Mouse (Mus musculus): ENCODE results near the gene Plcb1. TPM values are rescaled to one million over a fixed set of nuclear protein-coding genes. Genes with fewer than 3 reads are reported as not detected.

The Plcb1 gene
- polyA plus RNA-seq, 1 experiment from 2014 or later = 7.7 TPM

DNA sequence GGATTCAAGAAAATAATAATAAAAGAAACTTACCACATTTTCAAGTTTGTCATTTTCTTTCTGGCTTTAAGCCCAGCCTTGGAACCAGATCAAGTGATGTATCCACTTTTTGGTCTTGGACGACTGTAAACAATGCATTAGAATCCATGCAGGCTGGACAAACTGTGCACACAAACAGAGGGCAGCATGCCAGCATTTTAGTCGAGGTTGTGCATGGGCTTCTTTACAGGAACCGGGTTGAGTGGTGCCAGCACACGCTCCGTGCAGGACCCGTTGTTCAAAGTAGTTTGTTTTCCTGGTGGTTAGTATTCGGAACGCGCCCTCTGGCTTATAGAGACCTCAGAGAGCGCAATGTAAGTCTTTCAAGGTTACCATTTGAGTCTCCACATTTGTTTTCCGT is 30.5 kb downstream of the Plcb1 start:
- Histone ChIP-seq H3K4me3 (ENCODE audit: low read depth, low read length) (no peak overlapping the region), H3K9ac (ENCODE audit: low read depth, low read length) (no peak overlapping the region), H3K9me3 (ENCODE audit: control insufficient read depth) (no peaks in the 10 kb centered on the region), H3K4me2 (replicated peaks; ENCODE audit: low read depth) (no peak overlapping the region), H3K27me3 (replicated peaks; ENCODE audit: control insufficient read depth, insufficient read depth, low read length) (no peaks in the 10 kb centered on the region), H3K4me1 (replicated peaks; ENCODE audit: control insufficient read depth, insufficient read depth, low read length) (no peaks in the 10 kb centered on the region), H3K36me3 (ENCODE audit: control insufficient read depth, insufficient read depth) (no peaks in the 10 kb centered on the region), H3K27ac (ENCODE audit: low read depth, low read length) (no peak overlapping the region)
- TF ChIP-seq CTCF (IDR thresholded peaks at IDR 0.05; ENCODE audit: low read depth) = no peak
- no peak for ATAC-seq
- 72% methylated on average over 11 of the region's 11 CpGs for WGBS

DNA sequence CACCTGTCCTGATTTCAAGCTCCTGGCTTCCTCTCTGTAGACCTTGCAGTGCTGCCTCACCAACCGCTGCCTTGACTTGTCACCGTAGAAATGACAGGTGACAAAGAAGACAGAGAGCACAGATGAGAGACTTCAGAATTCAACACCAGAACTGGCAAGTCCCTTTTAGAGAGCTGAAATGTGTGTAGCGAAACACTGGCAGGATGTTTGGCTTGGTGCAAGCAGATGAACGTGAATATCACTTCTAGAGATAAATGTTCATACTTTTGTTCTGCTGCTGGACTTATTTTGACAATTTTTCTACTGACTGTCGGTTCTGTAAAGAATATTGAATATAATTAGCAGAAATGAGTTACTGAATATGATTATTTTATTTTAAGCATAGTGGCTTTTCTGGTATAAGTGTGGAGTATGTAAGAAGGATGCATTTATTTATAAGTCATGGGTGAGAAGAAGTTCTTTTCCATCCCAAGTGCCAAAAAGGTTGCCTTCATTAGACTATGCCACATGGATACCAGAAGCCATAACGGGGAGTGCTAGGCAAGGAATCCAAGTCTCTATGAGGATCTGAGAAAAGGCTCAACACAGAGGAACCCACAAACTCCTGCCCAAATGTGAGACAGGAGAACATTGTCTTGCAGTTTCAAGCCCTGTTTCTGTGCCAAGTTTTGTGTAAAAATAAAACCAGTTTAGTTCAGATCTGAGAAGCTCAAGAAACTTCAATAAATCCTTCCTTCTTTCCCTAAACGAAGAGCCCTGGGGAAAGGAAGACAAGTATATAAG is 31.4 kb downstream of the Plcb1 start:
- 82% methylated on average over 7 of the region's 7 CpGs for WGBS
- TF ChIP-seq CTCF (IDR thresholded peaks at IDR 0.05; ENCODE audit: low read depth) = no peak
- no peak overlapping the region for H3K9ac ChIP-seq (ENCODE audit: low read depth, low read length)
- no peak overlapping the region for H3K27ac ChIP-seq (ENCODE audit: low read depth, low read length)
- H3K4me1 ChIP-seq (replicated peaks; ENCODE audit: control insufficient read depth, insufficient read depth, low read length) = no peaks in the 10 kb centered on the region
- H3K9me3 ChIP-seq (ENCODE audit: control insufficient read depth) = no peaks in the 10 kb centered on the region
- H3K36me3 ChIP-seq (ENCODE audit: control insufficient read depth, insufficient read depth) = no peaks in the 10 kb centered on the region
- H3K27me3 ChIP-seq (replicated peaks; ENCODE audit: control insufficient read depth, insufficient read depth, low read length) = no peaks in the 10 kb centered on the region
- H3K4me3 ChIP-seq (ENCODE audit: low read depth, low read length) = no peak overlapping the region
- no peak for ATAC-seq
- H3K4me2 ChIP-seq (replicated peaks; ENCODE audit: low read depth) = no peak overlapping the region

DNA sequence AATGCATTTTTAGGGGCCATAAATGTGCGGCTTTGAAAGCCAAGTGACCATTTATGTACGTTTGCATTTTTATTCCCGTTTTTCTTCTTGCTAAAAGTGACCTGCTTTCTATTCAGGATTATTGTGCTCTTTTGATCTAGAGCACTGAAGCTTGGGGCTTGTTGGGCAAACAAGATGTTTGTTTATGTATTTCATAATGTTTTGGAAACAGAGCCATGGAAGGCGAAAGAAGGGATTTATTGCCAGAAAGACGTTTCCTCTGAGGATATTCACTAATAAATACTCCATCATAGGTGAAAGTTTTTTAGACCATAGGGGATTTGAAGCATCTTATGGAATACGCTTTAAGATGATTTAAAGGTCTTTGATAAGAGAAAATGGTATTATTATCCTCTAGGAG is 35.3 kb downstream of the Plcb1 start:
- 0 out of 2 replicates have a peak, but pooled peaks cover 6% of the 10 kb centered on the region for H3K4me1 ChIP-seq (replicated peaks; ENCODE audit: control insufficient read depth, insufficient read depth, low read length)
- H3K27ac ChIP-seq (ENCODE audit: low read depth, low read length) = no peak overlapping the region
- H3K9ac ChIP-seq (ENCODE audit: low read depth, low read length) = no peak overlapping the region
- H3K9me3 ChIP-seq (ENCODE audit: control insufficient read depth) = no peaks in the 10 kb centered on the region
- WGBS = 71% methylated on average over 6 of the region's 6 CpGs
- no peaks in the 10 kb centered on the region for H3K36me3 ChIP-seq (ENCODE audit: control insufficient read depth, insufficient read depth)
- no peak for TF ChIP-seq CTCF (IDR thresholded peaks at IDR 0.05; ENCODE audit: low read depth)
- ATAC-seq = no peak
- H3K4me2 ChIP-seq (replicated peaks; ENCODE audit: low read depth) = no peak overlapping the region
- no peaks in the 10 kb centered on the region for H3K27me3 ChIP-seq (replicated peaks; ENCODE audit: control insufficient read depth, insufficient read depth, low read length)
- H3K4me3 ChIP-seq (ENCODE audit: low read depth, low read length) = no peak overlapping the region

DNA sequence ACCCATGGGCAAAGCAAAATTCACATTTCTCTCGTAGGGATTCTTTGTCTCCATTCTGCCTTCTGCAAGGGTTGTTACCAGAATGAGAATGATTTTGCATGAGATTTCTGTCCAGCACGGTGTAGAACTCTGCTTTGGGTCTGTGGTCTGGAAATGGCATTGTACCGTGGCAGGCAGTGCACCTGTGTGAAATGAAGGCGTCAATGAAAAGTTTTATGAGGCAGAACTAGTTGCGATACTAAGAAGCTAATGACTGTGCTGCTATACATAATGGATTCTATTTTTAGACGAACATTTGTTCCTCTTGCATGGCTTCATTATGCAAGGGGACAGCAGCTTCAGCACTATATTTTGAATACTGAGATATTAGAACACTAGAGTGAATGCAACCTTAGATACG is 39.8 kb downstream of the Plcb1 start:
- H3K36me3 ChIP-seq (ENCODE audit: control insufficient read depth, insufficient read depth) = no peaks in the 10 kb centered on the region
- 28% methylated on average over 7 of the region's 7 CpGs for WGBS
- peaks cover 6% of the 10 kb centered on the region; the same call in 1 of the 2 replicates for H3K4me1 ChIP-seq (replicated peaks; ENCODE audit: control insufficient read depth, insufficient read depth, low read length)
- no peak overlapping the region; the same call in 1 of the 2 replicates for H3K4me2 ChIP-seq (replicated peaks; ENCODE audit: low read depth)
- H3K27me3 ChIP-seq (replicated peaks; ENCODE audit: control insufficient read depth, insufficient read depth, low read length) = no peaks in the 10 kb centered on the region
- H3K4me3 ChIP-seq (ENCODE audit: low read depth, low read length) = no peak overlapping the region
- no peak for TF ChIP-seq CTCF (IDR thresholded peaks at IDR 0.05; ENCODE audit: low read depth)
- no peak overlapping the region for H3K27ac ChIP-seq (ENCODE audit: low read depth, low read length)
- ATAC-seq = no peak
- H3K9ac ChIP-seq (ENCODE audit: low read depth, low read length) = no peak overlapping the region
- no peaks in the 10 kb centered on the region for H3K9me3 ChIP-seq (ENCODE audit: control insufficient read depth)

DNA sequence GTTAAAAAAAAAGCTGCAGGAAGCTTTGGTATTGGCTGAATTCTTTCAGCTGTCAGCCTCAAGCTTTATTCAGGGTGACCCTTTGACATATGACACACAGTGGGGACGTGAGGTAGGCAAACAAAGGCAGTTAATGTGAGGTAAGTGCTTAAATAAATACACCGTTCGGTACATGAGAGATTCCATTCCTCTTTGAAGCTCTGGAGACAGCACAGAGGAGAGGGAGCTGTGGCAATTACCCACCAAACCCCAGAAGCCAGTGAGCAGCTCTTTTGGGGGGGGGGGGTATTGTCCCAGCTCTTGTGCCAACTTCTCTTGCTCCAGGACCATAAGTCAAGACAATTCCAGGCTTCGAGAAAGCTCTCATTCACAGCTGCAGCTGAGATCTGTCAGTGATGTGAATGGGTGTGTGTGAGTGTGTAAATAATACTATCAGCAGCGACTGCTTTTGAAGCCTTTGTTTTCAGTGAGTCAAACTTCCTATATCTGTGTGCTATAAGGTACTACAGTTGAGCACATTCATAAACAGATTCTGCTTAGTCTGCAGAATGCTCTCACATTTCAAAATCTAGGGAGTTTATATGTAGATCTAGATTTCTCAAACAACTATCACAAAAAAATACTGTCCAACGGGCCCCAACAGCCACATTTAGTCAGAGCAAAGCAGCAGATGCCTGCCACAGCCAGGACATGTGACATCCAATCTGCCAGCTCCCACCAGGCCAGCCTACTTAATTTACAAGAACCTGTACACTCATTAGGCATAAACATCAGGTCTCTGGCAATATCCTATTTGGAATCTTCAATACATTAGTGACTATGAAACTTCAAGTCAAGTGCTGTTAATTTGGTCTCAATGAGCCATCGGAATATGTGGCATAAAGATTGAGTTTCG is 40.5 kb downstream of the Plcb1 start:
- peak; percentile 68 for ATAC-seq
- H3K36me3 ChIP-seq (ENCODE audit: control insufficient read depth, insufficient read depth) = no peaks in the 10 kb centered on the region
- no peak for TF ChIP-seq CTCF (IDR thresholded peaks at IDR 0.05; ENCODE audit: low read depth)
- no peaks in the 10 kb centered on the region for H3K27me3 ChIP-seq (replicated peaks; ENCODE audit: control insufficient read depth, insufficient read depth, low read length)
- no peak overlapping the region for H3K27ac ChIP-seq (ENCODE audit: low read depth, low read length)
- H3K9ac ChIP-seq (ENCODE audit: low read depth, low read length) = no peak overlapping the region
- WGBS = 29% methylated on average over 8 of the region's 8 CpGs
- no peaks in the 10 kb centered on the region for H3K9me3 ChIP-seq (ENCODE audit: control insufficient read depth)
- H3K4me3 ChIP-seq (ENCODE audit: low read depth, low read length) = no peak overlapping the region
- peaks cover 6% of the 10 kb centered on the region; the same call in 1 of the 2 replicates for H3K4me1 ChIP-seq (replicated peaks; ENCODE audit: control insufficient read depth, insufficient read depth, low read length)
- H3K4me2 ChIP-seq (replicated peaks; ENCODE audit: low read depth) = peak overlapping the region; percentile 21; the same call in 1 of the 2 replicates

DNA sequence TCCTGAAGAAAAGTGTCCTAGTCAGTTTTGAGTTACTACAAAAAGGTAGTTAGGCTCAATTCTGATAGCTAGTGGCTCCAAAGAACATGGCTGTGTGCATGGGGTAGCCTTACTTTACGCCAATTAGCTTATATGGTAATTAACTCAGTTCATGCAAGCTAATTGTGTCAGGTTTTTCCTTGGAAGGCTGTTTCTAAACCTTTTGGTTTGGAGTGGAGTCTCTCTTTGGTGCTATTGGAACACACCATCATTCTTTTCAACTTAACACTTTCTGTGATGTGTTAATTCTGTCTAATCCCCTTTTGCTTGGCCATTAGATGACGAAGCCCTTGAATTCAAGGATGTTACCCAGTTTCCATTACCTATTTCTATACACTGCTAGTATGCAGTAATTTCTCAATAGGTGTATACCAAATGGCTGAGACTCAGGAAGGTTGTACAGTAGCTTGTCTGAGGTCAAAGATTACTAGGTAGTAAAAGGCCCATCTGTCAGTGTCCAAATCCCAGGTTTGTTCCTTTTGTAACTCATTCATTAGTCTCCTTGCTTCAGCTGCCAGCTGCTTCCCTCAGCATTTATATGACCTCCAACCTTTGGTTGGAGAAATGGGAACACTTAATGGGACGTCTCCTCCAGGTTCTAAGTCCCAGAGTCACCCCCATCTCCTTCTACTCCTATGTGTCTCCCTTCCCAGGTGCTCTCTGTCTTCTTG is 42.1 kb downstream of the Plcb1 start:
- Histone ChIP-seq H3K27ac (ENCODE audit: low read depth, low read length) (no peak overlapping the region), H3K9me3 (ENCODE audit: control insufficient read depth) (no peaks in the 10 kb centered on the region), H3K27me3 (replicated peaks; ENCODE audit: control insufficient read depth, insufficient read depth, low read length) (no peaks in the 10 kb centered on the region), H3K4me1 (replicated peaks; ENCODE audit: control insufficient read depth, insufficient read depth, low read length) (peaks cover 6% of the 10 kb centered on the region; the same call in 1 of the 2 replicates), H3K36me3 (ENCODE audit: control insufficient read depth, insufficient read depth) (no peaks in the 10 kb centered on the region), H3K9ac (ENCODE audit: low read depth, low read length) (no peak overlapping the region), H3K4me3 (ENCODE audit: low read depth, low read length) (no peak overlapping the region), H3K4me2 (replicated peaks; ENCODE audit: low read depth) (no peak overlapping the region)
- TF ChIP-seq CTCF (IDR thresholded peaks at IDR 0.05; ENCODE audit: low read depth) = no peak
- 68% methylated on average over 3 of the region's 3 CpGs for WGBS
- ATAC-seq = peak; percentile 65
